Mouse (Mus musculus) heart, adult 2 months (tissue): Measurements from ENCODE around the gene C030005K15Rik.

Experiments
- CTCF ChIP-seq: fragments of 200-600 bp; IDR thresholded peaks from 2 replicates; pipeline ENCODE4 v1.8.1; 2022; ENCODE audit warnings: antibody characterized with exemption, mild to moderate bottlenecking, moderate library complexity
- EP300 ChIP-seq: fragments of 200-500 bp; IDR thresholded peaks from 2 replicates; pipeline ENCODE4 v1.6.1; 2011; ENCODE audit warnings: low read depth, low read length, control low read depth; ENCODE audit not compliant: insufficient read depth
- POLR2A ChIP-seq: fragments of 200-500 bp; IDR thresholded peaks from 2 replicates; pipeline ENCODE4 v1.6.1; 2011; ENCODE audit warnings: mild to moderate bottlenecking, low read depth, low read length, control low read depth; ENCODE audit not compliant: insufficient read depth

- TF ChIP-seq CTCF = peak; percentile 79
- no peak for TF ChIP-seq EP300
- no peak for TF ChIP-seq POLR2A
Measured at GRCm38 (mm10) chr10:97704562-97704961, 22.0 kb downstream of the C030005K15Rik start.
